Mouse (Mus musculus) G1E (cell line): ENCODE results near the gene Ltbp1. TPM values are rescaled to one million over a fixed set of nuclear protein-coding genes. Genes with fewer than 3 reads are reported as not detected.

Experiments
- ATAC-seq: 2 replicates; pipeline ENCODE4 v1.8.0; 2016; ENCODE audit warnings: mild to moderate bottlenecking; ENCODE audit not compliant: insufficient number of reproducible peaks, poor library complexity, low FRiP score, severe bottlenecking; ENCODE audit errors: extremely low read depth
- DNase-seq: peaks from one replicate; pipeline ENCODE4 v3.0.0; 2012; ENCODE audit warnings: low spot score
- H3K27me3 ChIP-seq: 2 replicates; pipeline ENCODE4 v1.6.1; 2012; ENCODE audit warnings: mild to moderate bottlenecking, low read length, inconsistent platforms; ENCODE audit not compliant: insufficient read depth
- H3K36me3 ChIP-seq: replicated peaks from 2 replicates; pipeline ENCODE3; 2012; ENCODE audit warnings: mild to moderate bottlenecking, inconsistent platforms
- H3K4me1 ChIP-seq: 2 replicates; pipeline ENCODE4 v1.6.1; 2012; ENCODE audit warnings: low read depth, low read length, inconsistent platforms, mixed read lengths; ENCODE audit not compliant: insufficient read depth
- H3K4me3 ChIP-seq: 2 replicates; pipeline ENCODE4 v1.5.1; 2012; ENCODE audit warnings: low read depth, mild to moderate bottlenecking, inconsistent platforms, low read length, moderate library complexity, mixed read lengths
- H3K9me3 ChIP-seq: replicated peaks from 2 replicates; pipeline ENCODE4 v1.6.1; 2012; ENCODE audit warnings: inconsistent platforms
- CTCF ChIP-seq: IDR thresholded peaks from 2 replicates; pipeline ENCODE4 v1.5.1; 2012; ENCODE audit warnings: low read depth, low read length, inconsistent platforms, mixed read lengths
- GATA1 ChIP-seq: IDR thresholded peaks from 2 replicates; pipeline ENCODE4 v1.6.1; 2012; ENCODE audit warnings: borderline replicate concordance, low read length, inconsistent platforms, mixed read lengths
- GATA2 ChIP-seq: IDR thresholded peaks from 2 replicates; pipeline ENCODE4 v1.6.1; 2012; ENCODE audit warnings: low read depth, low read length, inconsistent platforms, borderline replicate concordance
- POLR2AphosphoS5 ChIP-seq: IDR thresholded peaks from 2 replicates; pipeline ENCODE4 v1.6.1; 2012; ENCODE audit warnings: low read depth, low read length, inconsistent platforms; ENCODE audit not compliant: insufficient replicate concordance
- TAL1 ChIP-seq: conservative IDR thresholded peaks from 2 replicates; pipeline ENCODE4 v1.6.1; 2012; ENCODE audit warnings: low read depth, low read length, inconsistent platforms, mixed read lengths
- polyA plus RNA-seq: library from polyadenylated mRNA; stranded (reverse); fragments of >175 nt; gene quantifications from 2 replicates; pipeline ENCODE4 v1.2.3, GENCODE M21; 2012
- total RNA-seq, 2 experiments: library from RNA; stranded (forward) in 1 of 2; stranded (reverse) in 1 of 2; fragments of 200-1000 nt in 1 of 2; fragments of >200 nt in 1 of 2; fragmentation: Nextera tagmentation in 1 of 2; gene quantifications; 2 replicates each; pipeline ENCODE4 v1.2.3; 2014 to 2017

Ltbp1 gene
- total and polyA plus RNA-seq, 3 experiments: 0.05 TPM; not detected in 2

- H3K27me3 ChIP-seq: no peaks in the 10 kb centered on the region
- H3K9me3 ChIP-seq: peaks cover 3% of the 10 kb centered on the region
- TF ChIP-seq CTCF (no peak), POLR2AphosphoS5 (no peak), GATA2 (no peak), TAL1 (no peak), GATA1 (no peak)
- ATAC-seq: no peak
- H3K36me3 ChIP-seq: no peaks in the 10 kb centered on the region
- no peak overlapping the region for H3K4me3 ChIP-seq
- H3K4me1 ChIP-seq: no peaks in the 10 kb centered on the region
- DNase-seq: no peak
These were observed 213.3 kb downstream of the Ltbp1 start for GRCm38 (mm10) chr17:75218700-75219099.

GRCm38 (mm10) chr17:75228321-75228720, 223.0 kb downstream of the Ltbp1 start:
- no peaks in the 10 kb centered on the region for H3K27me3 ChIP-seq
- DNase-seq (no peak), ATAC-seq (no peak)
- H3K36me3 ChIP-seq: no peaks in the 10 kb centered on the region
- no peak overlapping the region for H3K4me3 ChIP-seq
- no peak for TF ChIP-seq GATA1
- TF ChIP-seq GATA2: no peak
- no peak for TF ChIP-seq POLR2AphosphoS5
- no peak for TF ChIP-seq CTCF
- no peak for TF ChIP-seq TAL1
- H3K9me3 ChIP-seq: peaks cover 17% of the 10 kb centered on the region
- no peaks in the 10 kb centered on the region for H3K4me1 ChIP-seq

- Histone ChIP-seq H3K36me3 (no peaks in the 10 kb centered on the region), H3K4me3 (no peak overlapping the region), H3K4me1 (no peaks in the 10 kb centered on the region), H3K27me3 (no peaks in the 10 kb centered on the region), H3K9me3 (peaks cover 14% of the 10 kb centered on the region; the same call in 1 of the 2 replicates)
- ATAC-seq: no peak
- DNase-seq: no peak
- TF ChIP-seq CTCF (no peak), GATA1 (no peak)
These were observed 227.8 kb downstream of the Ltbp1 start for GRCm38 (mm10) chr17:75233206-75233605.

- TF ChIP-seq GATA2 (no peak), TAL1 (no peak), POLR2AphosphoS5 (no peak), CTCF (no peak), GATA1 (no peak)
- no peaks in the 10 kb centered on the region for H3K27me3 ChIP-seq
- ATAC-seq: no peak
- no peaks in the 10 kb centered on the region for H3K4me1 ChIP-seq
- H3K9me3 ChIP-seq: peaks cover 10% of the 10 kb centered on the region; the same call in 1 of the 2 replicates
- H3K4me3 ChIP-seq: no peak overlapping the region
- no peak for DNase-seq
- H3K36me3 ChIP-seq: no peaks in the 10 kb centered on the region
These were observed 228.6 kb downstream of the Ltbp1 start for GRCm38 (mm10) chr17:75233923-75234322.

- DNase-seq (no peak), ATAC-seq (no peak)
- Histone ChIP-seq H3K36me3 (no peaks in the 10 kb centered on the region), H3K9me3 (peaks cover 8% of the 10 kb centered on the region), H3K4me3 (no peak overlapping the region), H3K4me1 (no peaks in the 10 kb centered on the region), H3K27me3 (no peaks in the 10 kb centered on the region)
- TF ChIP-seq GATA2 (no peak), TAL1 (no peak), POLR2AphosphoS5 (no peak), GATA1 (no peak), CTCF (no peak)
These were observed 230.4 kb downstream of the Ltbp1 start for GRCm38 (mm10) chr17:75235781-75236180.

GRCm38 (mm10) chr17:75236543-75236942, 231.2 kb downstream of the Ltbp1 start:
- H3K27me3 ChIP-seq: no peaks in the 10 kb centered on the region
- no peaks in the 10 kb centered on the region for H3K4me1 ChIP-seq
- H3K9me3 ChIP-seq: peaks cover 7% of the 10 kb centered on the region
- no peak overlapping the region for H3K4me3 ChIP-seq
- ATAC-seq: no peak
- no peak for DNase-seq
- no peak for TF ChIP-seq CTCF
- TF ChIP-seq GATA1: no peak
- TF ChIP-seq POLR2AphosphoS5: no peak
- no peak for TF ChIP-seq TAL1
- H3K36me3 ChIP-seq: no peaks in the 10 kb centered on the region

GRCm38 (mm10) chr17:75237456-75237855, 232.1 kb downstream of the Ltbp1 start:
- Histone ChIP-seq H3K9me3 (peaks cover 6% of the 10 kb centered on the region; the same call in 1 of the 2 replicates), H3K36me3 (no peaks in the 10 kb centered on the region), H3K27me3 (no peaks in the 10 kb centered on the region), H3K4me1 (no peaks in the 10 kb centered on the region), H3K4me3 (no peak overlapping the region)
- ATAC-seq (no peak), DNase-seq (no peak)
- TF ChIP-seq POLR2AphosphoS5: no peak
- no peak for TF ChIP-seq GATA2
- no peak for TF ChIP-seq GATA1
